Mouse (Mus musculus): ENCODE measurements at regions not wholly inside any gene's neighbourhood (a gene's known extent, or its start where the extent isn't known, plus 50 kb on each side); places are given as distances from the start of the nearest gene placed in this dataset.

GRCm38 (mm10) chr8:84336376-84336775 lies 51.9 kb upstream of the Cacna1a start:
- DNase-seq (ENCODE audit: low spot score in 2 of 2) = peak; percentile 20 to 52

DNA sequence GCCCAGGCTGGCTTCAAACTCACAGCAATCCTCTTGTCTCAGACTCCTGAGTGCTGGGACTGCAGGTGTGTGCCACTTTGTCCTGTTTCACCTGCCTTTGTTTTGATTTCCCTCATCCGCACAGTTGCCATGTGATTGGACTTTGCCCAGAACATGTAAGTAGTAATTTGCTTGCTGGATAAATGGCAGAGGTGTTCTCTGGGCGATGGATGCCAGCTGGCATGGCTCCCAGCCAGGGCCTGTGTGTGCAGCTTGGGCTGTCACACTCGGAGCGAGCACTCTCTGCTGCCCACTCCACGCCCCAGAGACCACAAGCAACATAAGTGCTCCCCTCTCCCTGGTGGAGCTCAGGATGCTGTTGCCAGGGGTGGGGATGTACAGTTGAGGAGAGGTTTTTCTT lies 53.9 kb upstream of the Cacna1a start:
- DNase-seq (ENCODE audit: low spot score in 2 of 2) = peak in 1 of 2 experiments; percentile 22

DNA sequence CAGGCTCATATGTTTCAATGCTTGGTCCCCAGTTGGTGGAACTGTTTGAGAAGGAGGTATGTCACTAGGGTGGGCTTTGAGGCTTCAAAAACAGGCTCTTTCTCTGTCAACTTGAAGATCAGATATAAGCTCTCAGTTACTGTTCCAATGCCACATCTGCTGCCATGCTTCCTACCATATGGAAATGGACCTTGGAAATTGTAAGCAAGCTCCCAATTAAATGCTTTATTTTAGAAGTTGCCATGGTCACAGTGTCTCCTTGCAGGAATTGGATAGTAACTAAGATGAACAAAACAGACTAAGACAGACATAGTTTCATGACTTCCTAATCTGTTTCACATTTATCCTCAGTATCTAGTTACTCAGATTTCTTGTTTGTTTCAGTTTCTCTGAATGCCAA lies 56.7 kb upstream of the Cacna1a start:
- DNase-seq (ENCODE audit: low spot score in 2 of 2) = no peak

DNA sequence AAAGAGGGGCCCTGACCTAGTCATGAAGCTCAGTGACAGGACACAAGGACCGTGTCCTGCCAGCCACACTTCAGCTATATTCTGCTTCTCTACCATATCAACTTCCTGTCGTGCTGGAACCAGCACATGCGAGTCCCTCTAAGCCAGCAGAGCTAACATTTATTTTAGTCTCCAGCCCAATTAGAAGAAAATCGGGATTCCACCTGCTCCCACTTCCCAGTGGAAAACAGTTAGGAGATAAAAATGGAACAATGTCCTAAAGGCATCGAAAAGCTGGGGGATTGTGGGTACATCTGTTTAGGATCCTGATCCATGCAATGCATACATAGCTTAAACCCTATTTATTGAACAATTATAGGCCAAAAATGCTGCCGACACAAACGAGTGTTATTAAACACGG lies 58.7 kb upstream of the Cacna1a start:
- peak in 1 of 2 experiments; percentile 54 for DNase-seq (ENCODE audit: low spot score in 2 of 2)

GRCm38 (mm10) chr8:84322761-84323160 lies 52.6 kb upstream of the Ccdc130 start:
- no peak for DNase-seq (ENCODE audit: low spot score in 2 of 2)

- no peak for DNase-seq (ENCODE audit: low spot score in 2 of 2)
Observed at GRCm38 (mm10) chr8:84321841-84322240, 51.7 kb upstream of the Ccdc130 start.

All from left cerebral cortex, adult 9 months (tissue).